Mouse (Mus musculus) kidney, postnatal 0 days (tissue): ENCODE results near the gene Cstb. TPM values are rescaled to one million over a fixed set of nuclear protein-coding genes. Genes with fewer than 3 reads are reported as not detected.

Experiments used
- ATAC-seq: fragments of 200-750 bp; cut with Nextera tagmentation; replicated peaks from 2 replicates; pipeline ENCODE4 v1.8.0; 2017; ENCODE audit warnings: low read depth, moderate number of reproducible peaks, moderate TSS enrichment, moderate library complexity; ENCODE audit not compliant: low FRiP score
- DNase-seq: peaks from one replicate; pipeline ENCODE4 v3.0.0-alpha.2; 2016; ENCODE audit warnings: low spot score
- H3K27ac ChIP-seq: fragments of 300-500 bp; sonication (generic); 2 replicates; pipeline ENCODE4 v1.5.1; 2014; ENCODE audit warnings: mild to moderate bottlenecking
- H3K27me3 ChIP-seq: fragments of 300-500 bp; sonication (generic); 2 replicates; pipeline ENCODE4 v1.6.1; 2014; ENCODE audit warnings: low read length, mixed read lengths; ENCODE audit not compliant: insufficient read depth
- H3K36me3 ChIP-seq: fragments of 300-500 bp; sonication (generic); 2 replicates; pipeline ENCODE4 v1.6.1; 2014; ENCODE audit warnings: low read length, mixed read lengths; ENCODE audit not compliant: insufficient read depth
- H3K4me1 ChIP-seq: fragments of 300-500 bp; sonication (generic); replicated peaks from 2 replicates; pipeline ENCODE4 v1.6.1; 2014; ENCODE audit warnings: antibody characterized with exemption, low read length, mixed read lengths; ENCODE audit not compliant: insufficient read depth
- H3K4me2 ChIP-seq: fragments of 300-500 bp; sonication (generic); 2 replicates; pipeline ENCODE4 v1.6.1; 2014; ENCODE audit warnings: mild to moderate bottlenecking, low read length, moderate library complexity, mixed read lengths
- H3K4me3 ChIP-seq: fragments of 300-500 bp; sonication (generic); replicated peaks from 2 replicates; pipeline ENCODE4 v1.5.1; 2014; ENCODE audit warnings: low read depth, low read length
- H3K9ac ChIP-seq: fragments of 300-500 bp; sonication (generic); 2 replicates; pipeline ENCODE4 v1.6.1; 2014; ENCODE audit warnings: low read depth, low read length
- H3K9me3 ChIP-seq: fragments of 300-500 bp; sonication (generic); replicated peaks from 2 replicates; pipeline ENCODE4 v1.6.1; 2016; ENCODE audit warnings: low read length, inconsistent platforms, mixed read lengths
- CTCF ChIP-seq: IDR thresholded peaks from 2 replicates; pipeline ENCODE4 v1.5.1; 2016; ENCODE audit warnings: antibody characterized with exemption, low read depth, mild to moderate bottlenecking, moderate library complexity
- WGBS: fragments of 180-500 bp; shearing (Covaris S2); extraction: QIAGEN DNeasy Blood & Tissue Kit; methylation state at CpG from one replicate; pipeline ENCODE4 v1.1.7; 2014; 5-methylcytosine and 5-hydroxymethylcytosine counted together
- polyA plus RNA-seq: library from polyadenylated mRNA; unstranded; fragments of >200 nt; fragmentation: Nextera tagmentation; extraction: Ambion mirVana; gene quantifications from 2 replicates; pipeline ENCODE4 v1.2.1, GENCODE M21; 2015

Gene Cstb
- polyA plus RNA-seq, 1 experiment from 2014 or later, result 433 TPM

- Histone ChIP-seq H3K36me3 (no peaks in the 10 kb centered on the region), H3K27ac (peak overlapping the region; percentile 83), H3K4me2 (peak overlapping the region; percentile 99), H3K27me3 (no peaks in the 10 kb centered on the region), H3K9ac (no peak overlapping the region), H3K4me1 (peaks cover 8% of the 10 kb centered on the region; the same call in 1 of the 2 replicates), H3K4me3 (peak overlapping the region; percentile 69), H3K9me3 (no peaks in the 10 kb centered on the region)
- 76% methylated on average over 8 of the region's 8 CpGs for WGBS
- peak; percentile 38 for ATAC-seq
- TF ChIP-seq CTCF, result no peak
- DNase-seq, result no peak
These were observed 37.7 kb downstream of the Cstb start for GRCm38 (mm10) chr10:78462945-78463768.

GRCm38 (mm10) chr10:78463769-78464167 lies 38.3 kb downstream of the Cstb start:
- Histone ChIP-seq H3K27ac (peak overlapping the region; percentile 83), H3K9me3 (no peaks in the 10 kb centered on the region), H3K9ac (peak overlapping the region; percentile 79), H3K27me3 (no peaks in the 10 kb centered on the region), H3K36me3 (no peaks in the 10 kb centered on the region), H3K4me3 (peak overlapping the region; percentile 69), H3K4me2 (peak overlapping the region; percentile 99), H3K4me1 (peaks cover 8% of the 10 kb centered on the region; the same call in 1 of the 2 replicates)
- TF ChIP-seq CTCF, result no peak
- DNase-seq (no peak), ATAC-seq (no peak)
- 67% methylated on average over 3 of the region's 3 CpGs for WGBS

GRCm38 (mm10) chr10:78464201-78464791 lies 38.8 kb downstream of the Cstb start:
- DNase-seq (no peak), ATAC-seq (peak; percentile 9; the same call in 1 of the 2 replicates)
- peak overlapping the region; percentile 69 for H3K4me3 ChIP-seq
- 1% methylated on average over 32 of the region's 32 CpGs for WGBS
- TF ChIP-seq CTCF, result no peak
- H3K9me3 ChIP-seq, result no peaks in the 10 kb centered on the region
- H3K27ac ChIP-seq, result peak overlapping the region; percentile 83
- H3K4me1 ChIP-seq, result peaks cover 8% of the 10 kb centered on the region; the same call in 1 of the 2 replicates
- no peaks in the 10 kb centered on the region for H3K27me3 ChIP-seq
- H3K36me3 ChIP-seq, result no peaks in the 10 kb centered on the region
- peak overlapping the region; percentile 79 for H3K9ac ChIP-seq
- peak overlapping the region; percentile 99 for H3K4me2 ChIP-seq

GRCm38 (mm10) chr10:78464792-78465207 lies 39.3 kb downstream of the Cstb start, which contains the start of gene Pdxk:
Pdxk (minus strand) TSS chr10:78464975.
- Histone ChIP-seq H3K9me3 (no peaks in the 10 kb centered on the region), H3K4me1 (peaks cover 8% of the 10 kb centered on the region; the same call in 1 of the 2 replicates), H3K36me3 (no peaks in the 10 kb centered on the region), H3K4me2 (peak within 1 kb of the TSS; percentile 99), H3K27me3 (no peaks in the 10 kb centered on the region), H3K27ac (peak within 1 kb of the TSS; percentile 83), H3K4me3 (peak within 1 kb of the TSS; percentile 69), H3K9ac (peak within 1 kb of the TSS; percentile 79)
- TF ChIP-seq CTCF, result no peak
- DNase-seq (peak; percentile 92), ATAC-seq (peak; percentile 89)
- WGBS, result under 1% methylated on average over 35 of the region's 35 CpGs

- DNase-seq, result no peak
- WGBS, result 88% methylated on average over 3 of the region's 3 CpGs
- H3K4me3 ChIP-seq, result no peak overlapping the region
- no peak for ATAC-seq
- no peak overlapping the region for H3K9ac ChIP-seq
- H3K4me2 ChIP-seq, result no peak overlapping the region
- no peak for TF ChIP-seq CTCF
- peaks cover 8% of the 10 kb centered on the region; the same call in 1 of the 2 replicates for H3K4me1 ChIP-seq
- no peaks in the 10 kb centered on the region for H3K36me3 ChIP-seq
- no peaks in the 10 kb centered on the region for H3K27me3 ChIP-seq
- no peaks in the 10 kb centered on the region for H3K9me3 ChIP-seq
- no peak overlapping the region for H3K27ac ChIP-seq
These were observed 40.0 kb downstream of the Cstb start for GRCm38 (mm10) chr10:78465472-78465871.

- Histone ChIP-seq H3K9ac (no peak overlapping the region), H3K27ac (no peak overlapping the region), H3K27me3 (no peaks in the 10 kb centered on the region), H3K4me3 (no peak overlapping the region), H3K36me3 (no peaks in the 10 kb centered on the region), H3K4me1 (peaks cover 8% of the 10 kb centered on the region; the same call in 1 of the 2 replicates), H3K9me3 (no peaks in the 10 kb centered on the region), H3K4me2 (no peak overlapping the region)
- 75% methylated on average over 9 of the region's 9 CpGs for WGBS
- no peak for TF ChIP-seq CTCF
- DNase-seq (no peak), ATAC-seq (no peak)
These were observed 41.2 kb downstream of the Cstb start for GRCm38 (mm10) chr10:78466647-78467046.
